Mouse (Mus musculus): ENCODE results near the gene Hpse2. TPM values are rescaled to one million over a fixed set of nuclear protein-coding genes. Genes with fewer than 3 reads are reported as not detected.

Gene Hpse2
- polyA plus RNA-seq, 1 experiment from 2014 or later = 0.05 TPM

DNA sequence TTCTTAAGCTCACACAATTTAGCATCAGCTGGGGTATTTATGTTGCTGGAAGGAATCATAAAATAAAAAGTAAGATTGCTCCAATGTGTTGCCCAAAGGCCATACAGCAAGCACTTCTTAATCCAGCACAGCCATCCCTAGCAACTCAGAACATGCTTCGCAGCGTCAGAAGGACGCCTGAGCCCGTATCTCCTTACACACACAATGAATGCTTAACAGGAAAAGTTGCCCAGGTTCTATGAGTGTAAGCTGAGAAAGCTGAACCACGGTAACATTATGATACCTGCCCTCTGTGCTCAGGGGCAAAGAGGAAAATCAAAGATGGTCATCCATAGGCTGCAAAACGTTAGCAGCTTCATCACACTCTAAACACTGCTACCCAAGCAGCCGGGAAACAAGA lies 241.3 kb downstream of the Hpse2 start:
- H3K27me3 ChIP-seq = no peaks in the 10 kb centered on the region

DNA sequence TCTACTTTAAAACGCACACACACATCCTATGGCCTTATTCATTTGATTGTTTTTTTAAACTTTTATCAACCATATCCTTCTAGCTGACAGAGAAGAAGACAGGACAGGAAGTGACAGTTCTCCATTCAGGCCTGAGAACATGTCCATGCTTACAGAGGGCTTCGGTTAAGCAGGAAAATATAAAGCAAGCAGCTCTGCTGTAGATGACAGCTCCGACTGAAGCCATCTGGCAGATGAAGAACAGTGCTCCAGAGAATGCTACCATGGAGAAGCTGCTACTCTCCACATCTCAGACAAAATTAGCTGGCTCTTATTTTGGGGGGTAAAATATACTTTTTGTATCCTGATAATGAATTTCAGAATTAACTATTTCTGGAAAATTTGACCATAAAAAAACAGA lies 246.5 kb downstream of the Hpse2 start:
- Histone ChIP-seq H3K27me3 (no peaks in the 10 kb centered on the region), H3K4me1 (replicated peaks) (no peaks in the 10 kb centered on the region), H3K4me2 (replicated peaks) (no peak overlapping the region), H3K36me3 (no peaks in the 10 kb centered on the region), H3K9ac (replicated peaks) (no peak overlapping the region), H3K4me3 (replicated peaks) (no peak overlapping the region), H3K9me3 (no peaks in the 10 kb centered on the region), H3K27ac (no peak overlapping the region)
- WGBS = 90% methylated on average over 3 of the region's 3 CpGs
- ATAC-seq = no peak

More for the DNA sequence above, 241.3 kb downstream of the Hpse2 start:
- H3K4me1 ChIP-seq (replicated peaks) = no peaks in the 10 kb centered on the region
- ATAC-seq = no peak
- H3K9ac ChIP-seq (replicated peaks) = no peak overlapping the region
- H3K9me3 ChIP-seq = no peaks in the 10 kb centered on the region
- WGBS = 77% methylated on average over 7 of the region's 7 CpGs
- H3K27ac ChIP-seq = no peak overlapping the region
- H3K4me3 ChIP-seq (replicated peaks) = no peak overlapping the region
- H3K4me2 ChIP-seq (replicated peaks) = no peak overlapping the region
- no peaks in the 10 kb centered on the region for H3K36me3 ChIP-seq

DNA sequence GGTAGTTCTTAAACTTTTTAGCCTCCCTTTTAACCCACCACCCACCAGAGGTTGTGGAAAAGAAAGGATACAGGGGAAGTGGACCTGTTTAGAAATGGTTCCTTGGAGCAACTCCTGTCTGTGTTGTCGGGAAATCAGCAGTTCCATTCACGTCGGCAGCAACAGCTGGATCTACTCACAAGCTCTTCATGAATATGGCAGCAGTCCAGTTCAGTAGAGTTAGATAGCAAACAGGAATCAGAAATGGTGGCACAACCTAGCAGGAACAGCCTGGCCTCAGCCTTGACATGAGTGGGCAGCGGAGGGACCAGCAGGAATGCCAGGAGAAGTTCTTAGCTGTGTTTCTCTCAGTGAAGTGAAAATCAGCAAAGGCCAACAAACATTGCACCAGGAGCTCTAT lies 278.4 kb downstream of the Hpse2 start:
- no peaks in the 10 kb centered on the region for H3K9me3 ChIP-seq

DNA sequence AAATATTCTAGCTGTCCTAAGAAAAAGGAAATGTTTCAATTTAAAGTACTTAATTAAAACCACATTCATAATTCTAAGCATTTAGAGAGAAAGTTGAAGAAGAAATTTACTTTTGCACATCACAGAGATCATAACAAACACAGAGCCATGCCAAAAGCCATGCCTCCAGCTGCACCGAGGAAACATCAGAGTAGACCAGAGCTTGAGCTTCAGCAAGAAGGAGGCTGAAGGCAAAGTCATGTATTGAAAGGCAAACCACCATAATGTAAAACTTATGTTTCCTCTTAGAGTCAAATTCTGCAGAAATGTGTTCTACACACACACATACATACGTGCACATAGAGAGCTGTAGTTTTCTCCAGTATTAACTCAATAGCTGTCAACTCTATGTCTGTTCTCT lies 291.2 kb downstream of the Hpse2 start:
- Histone ChIP-seq H3K4me1 (replicated peaks) (no peaks in the 10 kb centered on the region), H3K4me2 (replicated peaks) (no peak overlapping the region), H3K4me3 (replicated peaks) (no peak overlapping the region), H3K9me3 (no peaks in the 10 kb centered on the region), H3K27me3 (no peaks in the 10 kb centered on the region), H3K9ac (replicated peaks) (no peak overlapping the region), H3K36me3 (no peaks in the 10 kb centered on the region), H3K27ac (no peak overlapping the region)
- no peak for ATAC-seq
- 87% methylated on average over 2 of the region's 2 CpGs for WGBS

More for the DNA sequence above, 278.4 kb downstream of the Hpse2 start:
- Histone ChIP-seq H3K4me1 (replicated peaks) (no peaks in the 10 kb centered on the region), H3K4me2 (replicated peaks) (no peak overlapping the region), H3K27me3 (no peaks in the 10 kb centered on the region), H3K27ac (no peak overlapping the region), H3K9ac (replicated peaks) (no peak overlapping the region), H3K4me3 (replicated peaks) (no peak overlapping the region), H3K36me3 (no peaks in the 10 kb centered on the region)
- no peak for ATAC-seq
- WGBS = 92% methylated on average over 4 of the region's 4 CpGs

DNA sequence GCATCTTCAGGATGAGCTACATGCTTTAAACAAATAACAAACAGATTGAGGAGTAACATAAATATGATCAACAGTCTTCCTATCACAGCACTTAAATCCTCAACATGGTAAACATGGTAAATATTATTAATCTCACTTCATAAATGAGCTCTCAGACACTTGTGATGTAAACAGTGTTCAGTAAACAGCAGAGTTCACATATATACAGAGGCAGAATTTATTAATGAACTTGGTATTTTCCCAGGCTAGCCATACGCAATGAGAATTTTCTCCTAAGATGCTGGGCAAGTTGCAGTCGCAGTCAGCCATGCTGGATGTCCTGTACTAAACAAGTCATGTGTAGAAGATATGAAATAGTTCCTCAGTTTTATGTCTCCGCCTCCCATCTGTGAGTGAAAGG lies 300.9 kb downstream of the Hpse2 start:
- Histone ChIP-seq H3K27ac (no peak overlapping the region), H3K27me3 (no peaks in the 10 kb centered on the region), H3K36me3 (no peaks in the 10 kb centered on the region), H3K4me3 (replicated peaks) (no peak overlapping the region), H3K9me3 (no peaks in the 10 kb centered on the region), H3K4me1 (replicated peaks) (no peaks in the 10 kb centered on the region), H3K4me2 (replicated peaks) (no peak overlapping the region), H3K9ac (replicated peaks) (no peak overlapping the region)
- 94% methylated on average over 3 of the region's 3 CpGs for WGBS
- ATAC-seq = no peak

DNA sequence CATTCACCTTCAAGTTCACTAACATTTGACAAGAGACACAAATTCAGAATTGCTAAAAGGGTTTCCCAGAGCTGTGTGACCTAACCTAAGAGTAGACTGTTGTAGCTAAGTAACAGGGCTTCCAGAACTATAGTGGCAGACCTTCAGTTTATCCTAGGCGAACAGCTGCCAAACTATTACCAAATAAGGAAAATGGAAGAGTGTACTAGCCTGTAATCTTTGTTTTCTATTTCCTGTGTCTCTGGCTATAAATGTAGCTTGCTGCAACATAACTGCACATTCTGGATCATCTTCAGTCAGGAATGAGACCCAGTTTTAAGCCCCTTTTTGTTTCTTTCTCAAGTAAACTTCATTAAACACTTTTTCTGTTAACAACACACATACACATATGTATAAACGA lies 324.0 kb downstream of the Hpse2 start:
- no peak for ATAC-seq
- no peak overlapping the region for H3K4me3 ChIP-seq (replicated peaks)
- no peak overlapping the region for H3K9ac ChIP-seq (replicated peaks)
- H3K9me3 ChIP-seq = no peaks in the 10 kb centered on the region
- WGBS = 84% methylated on average over 2 of the region's 2 CpGs
- no peaks in the 10 kb centered on the region for H3K36me3 ChIP-seq
- H3K27me3 ChIP-seq = no peaks in the 10 kb centered on the region
- H3K27ac ChIP-seq = no peak overlapping the region
- no peaks in the 10 kb centered on the region for H3K4me1 ChIP-seq (replicated peaks)
- H3K4me2 ChIP-seq (replicated peaks) = no peak overlapping the region

DNA sequence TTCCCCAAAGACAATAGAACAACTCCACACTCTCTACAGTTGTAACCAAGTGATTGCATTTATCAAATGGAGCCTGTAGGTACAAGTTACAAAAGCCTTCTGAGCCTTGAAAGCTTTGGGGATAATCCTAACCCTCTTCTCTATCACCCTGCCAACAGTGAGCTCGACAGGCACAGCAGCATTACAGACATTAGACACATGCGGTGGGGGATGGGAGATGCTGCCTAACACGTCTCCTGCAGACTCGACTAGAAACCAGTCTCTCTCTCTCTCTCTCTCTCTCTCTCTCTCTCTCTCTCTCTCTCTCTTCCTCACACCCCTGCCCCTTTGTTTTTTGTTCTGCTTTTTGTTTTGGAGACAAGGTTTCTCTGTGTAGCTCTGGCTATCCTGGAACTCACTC lies 343.6 kb downstream of the Hpse2 start:
- no peak overlapping the region for H3K9ac ChIP-seq (replicated peaks)
- 24% methylated on average over 4 of the region's 4 CpGs for WGBS
- no peak overlapping the region for H3K27ac ChIP-seq
- peaks cover 7% of the 10 kb centered on the region; the same call in 1 of the 2 replicates for H3K9me3 ChIP-seq
- ATAC-seq = no peak
- no peak overlapping the region for H3K4me2 ChIP-seq (replicated peaks)
- no peaks in the 10 kb centered on the region for H3K27me3 ChIP-seq
- no peaks in the 10 kb centered on the region for H3K4me1 ChIP-seq (replicated peaks)
- H3K4me3 ChIP-seq (replicated peaks) = no peak overlapping the region
- no peaks in the 10 kb centered on the region for H3K36me3 ChIP-seq

DNA sequence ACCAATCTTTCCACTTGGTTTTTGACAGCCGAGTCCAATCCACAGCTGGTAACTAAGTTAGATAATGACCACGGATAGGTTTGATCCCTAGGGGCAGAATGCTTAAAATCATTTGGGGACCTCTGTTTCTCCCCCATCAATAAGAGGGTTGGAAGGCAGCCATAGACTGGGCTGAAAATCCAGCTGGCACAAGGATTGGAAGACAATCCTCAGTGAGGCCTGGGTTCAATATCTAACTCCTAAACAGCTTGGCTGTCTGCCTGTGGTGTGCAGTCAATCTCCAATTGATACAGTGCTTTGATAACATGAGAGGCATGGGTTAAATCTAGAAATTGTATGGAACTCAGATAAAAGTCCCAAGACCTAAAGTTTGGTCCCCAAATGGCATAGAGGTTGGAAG lies 345.4 kb downstream of the Hpse2 start:
- H3K27ac ChIP-seq = no peak overlapping the region
- no peak overlapping the region for H3K4me2 ChIP-seq (replicated peaks)
- no peaks in the 10 kb centered on the region for H3K27me3 ChIP-seq
- H3K4me3 ChIP-seq (replicated peaks) = no peak overlapping the region
- ATAC-seq = no peak
- H3K9me3 ChIP-seq = no peaks in the 10 kb centered on the region
- H3K4me1 ChIP-seq (replicated peaks) = no peaks in the 10 kb centered on the region
- no peak overlapping the region for H3K9ac ChIP-seq (replicated peaks)
- H3K36me3 ChIP-seq = no peaks in the 10 kb centered on the region
- 83% methylated on average over 2 of the region's 2 CpGs for WGBS

DNA sequence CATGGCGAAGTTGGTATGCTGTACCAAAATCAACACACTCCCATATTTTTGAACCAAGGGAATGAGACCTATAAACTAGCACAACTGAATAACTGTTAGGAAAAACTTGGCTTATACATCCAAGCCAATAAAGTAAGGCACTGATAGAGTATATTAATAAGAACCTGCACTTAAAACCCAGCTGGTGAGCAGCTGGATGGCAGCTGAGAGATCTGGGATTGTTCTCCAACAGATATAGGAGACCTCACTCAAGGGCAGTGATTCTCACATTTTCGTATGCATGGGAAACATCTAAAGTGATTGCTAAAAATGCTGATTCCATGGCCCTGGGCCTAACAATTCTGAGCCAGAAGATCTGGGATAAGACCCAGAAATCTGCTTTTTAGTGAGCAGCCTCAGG lies 345.9 kb downstream of the Hpse2 start:
- Histone ChIP-seq H3K9ac (replicated peaks) (no peak overlapping the region), H3K4me1 (replicated peaks) (no peaks in the 10 kb centered on the region), H3K27ac (no peak overlapping the region), H3K36me3 (no peaks in the 10 kb centered on the region), H3K4me2 (replicated peaks) (no peak overlapping the region), H3K4me3 (replicated peaks) (no peak overlapping the region), H3K9me3 (no peaks in the 10 kb centered on the region), H3K27me3 (no peaks in the 10 kb centered on the region)
- no peak for ATAC-seq
- 88% methylated on average over 2 of the region's 2 CpGs for WGBS

DNA sequence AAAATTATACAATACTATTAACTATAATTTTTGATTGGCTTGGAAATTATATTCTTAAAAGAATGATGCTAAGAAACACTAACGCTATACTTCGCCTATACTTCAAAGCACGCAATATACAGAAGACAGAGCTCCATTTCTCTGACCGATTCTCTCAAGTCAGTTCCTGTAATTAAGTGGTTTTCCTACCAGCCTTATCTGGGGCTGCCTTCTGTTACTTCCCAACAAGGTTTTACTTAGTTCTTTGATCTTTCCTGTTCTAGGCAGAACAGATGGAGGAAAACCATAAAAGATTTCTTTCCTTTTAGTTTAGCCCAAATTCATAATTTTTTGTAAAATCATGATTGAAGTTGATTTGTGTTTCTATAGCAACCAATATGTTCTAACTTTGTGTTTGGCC lies 351.8 kb downstream of the Hpse2 start:
- Histone ChIP-seq H3K27me3 (no peaks in the 10 kb centered on the region), H3K27ac (no peak overlapping the region), H3K4me2 (replicated peaks) (no peak overlapping the region), H3K36me3 (no peaks in the 10 kb centered on the region), H3K9me3 (no peaks in the 10 kb centered on the region), H3K4me3 (replicated peaks) (no peak overlapping the region), H3K9ac (replicated peaks) (no peak overlapping the region), H3K4me1 (replicated peaks) (no peaks in the 10 kb centered on the region)
- no peak for ATAC-seq
- WGBS = 90% methylated on average over 4 of the region's 4 CpGs

DNA sequence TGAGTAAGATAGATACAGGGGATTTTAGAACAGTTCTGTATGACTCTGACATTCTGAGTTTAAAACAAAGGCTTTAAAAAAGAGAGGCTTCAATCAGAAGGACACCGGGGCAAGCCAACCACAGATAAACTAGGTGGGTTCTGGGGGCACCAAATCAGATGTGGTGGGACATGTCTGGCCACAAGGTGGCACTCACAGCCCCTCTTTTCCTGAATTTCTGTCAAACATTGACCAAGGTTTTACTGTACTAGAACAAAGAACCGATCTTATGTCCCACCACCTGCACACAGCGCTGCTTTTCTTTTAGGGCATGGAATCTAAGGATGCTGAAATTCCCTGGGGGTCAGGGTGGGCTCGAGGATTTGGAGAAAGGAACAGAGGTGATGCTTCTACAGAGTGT lies 360.9 kb downstream of the Hpse2 start:
- Histone ChIP-seq H3K36me3 (no peaks in the 10 kb centered on the region), H3K4me3 (replicated peaks) (no peak overlapping the region), H3K4me1 (replicated peaks) (no peaks in the 10 kb centered on the region), H3K4me2 (replicated peaks) (no peak overlapping the region), H3K27ac (no peak overlapping the region), H3K9ac (replicated peaks) (no peak overlapping the region), H3K9me3 (no peaks in the 10 kb centered on the region), H3K27me3 (no peaks in the 10 kb centered on the region)
- WGBS = 28% methylated on average over 4 of the region's 4 CpGs
- peak; percentile 27; the same call in 1 of the 2 replicates for ATAC-seq

DNA sequence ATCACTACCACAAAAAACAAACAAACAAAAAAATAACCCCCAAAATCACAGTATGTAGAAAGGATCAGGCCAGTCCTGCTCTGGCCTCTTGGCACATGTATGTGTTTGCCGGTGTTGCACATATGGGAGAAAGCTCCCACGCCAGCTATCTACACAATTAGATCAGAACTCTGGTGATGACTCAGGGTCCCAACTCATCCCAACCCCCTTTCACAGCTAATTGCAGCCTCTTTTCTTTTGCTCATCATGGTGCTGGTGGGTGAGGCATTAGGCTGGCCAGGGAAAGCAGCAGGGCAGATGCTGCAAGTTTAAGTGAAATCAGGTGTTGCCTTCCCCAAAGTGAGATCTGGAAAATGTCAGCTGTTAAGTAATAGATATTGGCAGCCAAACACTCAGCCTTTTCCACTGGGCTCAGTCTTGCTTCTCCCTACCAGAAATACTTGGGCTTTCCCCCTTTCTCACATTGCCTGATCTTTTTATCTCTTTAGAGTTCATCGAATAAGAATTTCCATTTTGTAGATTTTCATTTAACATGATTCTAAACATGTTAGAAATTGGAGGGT lies 365.5 kb downstream of the Hpse2 start:
- no peaks in the 10 kb centered on the region for H3K4me1 ChIP-seq (replicated peaks)
- no peak overlapping the region for H3K9ac ChIP-seq (replicated peaks)
- no peak overlapping the region for H3K4me2 ChIP-seq (replicated peaks)
- no peak for ATAC-seq
- H3K36me3 ChIP-seq = no peaks in the 10 kb centered on the region
- H3K4me3 ChIP-seq (replicated peaks) = no peak overlapping the region
- no peak overlapping the region for H3K27ac ChIP-seq
- 97% methylated on average over 3 of the region's 3 CpGs for WGBS
- H3K9me3 ChIP-seq = no peaks in the 10 kb centered on the region
- H3K27me3 ChIP-seq = no peaks in the 10 kb centered on the region

DNA sequence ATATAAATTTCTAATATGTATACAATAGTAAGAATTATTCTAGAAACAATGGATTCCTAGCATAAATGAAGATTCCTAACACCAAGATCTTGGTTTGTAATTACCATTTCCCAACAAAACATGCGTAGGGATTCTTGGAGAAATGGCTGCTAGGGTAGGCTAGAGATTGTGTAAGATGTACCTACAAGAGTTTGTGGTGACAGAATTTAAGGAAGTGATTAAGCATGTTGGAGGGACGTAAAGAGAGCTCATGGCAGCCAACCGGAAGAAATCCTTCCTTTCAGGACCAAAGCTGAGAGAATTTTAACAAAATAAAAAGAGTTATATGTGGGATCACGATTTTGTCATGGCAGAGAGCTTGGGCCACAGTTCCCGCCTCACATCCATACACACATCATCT lies 369.4 kb downstream of the Hpse2 start:
- no peak overlapping the region for H3K9ac ChIP-seq (replicated peaks)
- no peak overlapping the region for H3K27ac ChIP-seq
- no peaks in the 10 kb centered on the region for H3K27me3 ChIP-seq
- H3K36me3 ChIP-seq = no peaks in the 10 kb centered on the region
- H3K9me3 ChIP-seq = no peaks in the 10 kb centered on the region
- ATAC-seq = no peak
- no peak overlapping the region for H3K4me2 ChIP-seq (replicated peaks)
- no peaks in the 10 kb centered on the region for H3K4me1 ChIP-seq (replicated peaks)
- H3K4me3 ChIP-seq (replicated peaks) = no peak overlapping the region
- WGBS = 87% methylated on average over 5 of the region's 5 CpGs

Data from midbrain, embryonic 13.5 days (tissue).